Mouse (Mus musculus) embryo, embryonic 10.5 days (tissue): ENCODE measurements at regions not wholly inside any gene's neighbourhood (a gene's known extent, or its start where the extent isn't known, plus 50 kb on each side); places are given as distances from the start of the nearest gene placed in this dataset.

Experiments used
- DNase-seq: peaks from one replicate; pipeline ENCODE4 v3.0.0-alpha.2; 2015; ENCODE audit warnings: low spot score

DNA sequence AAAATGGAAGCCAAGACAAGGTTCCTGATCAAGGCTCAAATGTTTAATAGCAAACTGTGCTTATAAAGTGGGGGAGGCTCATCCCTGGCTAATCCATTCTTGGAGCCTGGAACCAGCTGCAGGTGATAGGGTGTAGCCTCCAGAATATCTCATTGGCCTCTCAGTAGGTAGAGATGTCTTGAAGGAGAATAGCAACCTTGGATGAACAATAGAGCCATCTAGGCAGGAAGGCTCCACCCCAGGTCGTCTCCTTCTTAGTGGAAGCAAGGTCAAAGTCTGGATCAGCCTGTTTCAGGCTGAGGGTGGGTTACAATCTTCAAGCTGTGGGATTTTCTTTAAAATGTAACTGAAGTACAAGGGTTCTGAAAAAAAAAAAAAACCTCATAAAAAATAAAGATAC is 63.9 kb upstream of the Esp8 start:
- DNase-seq, result no peak

- DNase-seq, result peak; percentile 17
These were observed 89.4 kb upstream of the Esp8 start for GRCm38 (mm10) chr17:40430446-40430845.

DNA sequence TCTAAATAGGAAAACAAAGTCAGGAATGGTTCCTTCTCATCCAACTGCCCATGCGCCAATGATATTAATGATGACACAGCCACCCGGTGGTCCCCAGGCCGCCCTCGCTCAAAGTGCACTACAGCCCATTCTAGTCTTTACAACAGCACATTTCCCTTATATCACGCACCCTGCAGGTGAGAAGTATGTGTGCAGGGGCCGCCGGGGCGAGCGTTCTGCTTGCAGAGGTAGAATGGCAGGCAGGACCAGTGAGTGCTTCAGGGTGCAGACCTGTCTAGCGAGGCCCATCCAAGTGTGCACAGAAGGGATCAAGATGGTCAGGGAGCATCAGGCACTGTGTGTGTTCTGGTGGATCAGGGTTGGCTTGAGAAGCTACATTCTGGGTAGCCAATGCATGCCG is 99.6 kb upstream of the Crisp1 start:
- DNase-seq, result no peak

GRCm38 (mm10) chr17:40384567-40384966 is 65.6 kb upstream of the Crisp1 start:
- no peak for DNase-seq

DNA sequence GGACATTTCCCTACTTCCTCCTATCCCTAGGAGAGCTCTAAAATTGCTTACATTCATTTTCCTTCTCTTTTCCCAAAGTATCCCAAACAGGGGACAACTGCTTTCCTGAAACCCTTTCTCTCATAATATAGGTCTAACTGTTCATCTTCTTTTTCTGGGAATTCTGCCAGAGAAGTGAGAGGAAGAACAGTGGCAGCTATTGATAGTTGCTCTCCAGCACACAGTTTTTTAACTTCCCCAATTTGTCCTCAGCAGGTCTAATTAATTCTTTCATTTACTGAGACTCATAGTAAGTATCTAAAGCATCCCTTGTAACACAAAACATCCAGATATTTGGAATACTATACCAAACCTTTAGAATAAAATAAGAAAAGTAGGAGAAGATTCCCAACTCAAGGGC is 53.7 kb upstream of the Crisp1 start:
- no peak for DNase-seq
